Mouse (Mus musculus): ENCODE measurements around the gene C2cd5.

GRCm38 (mm10) chr6:143069606-143070005, 30.3 kb downstream of the C2cd5 start:
- no peak for TF ChIP-seq ZC3H11A (IDR thresholded peaks at IDR 0.05; ENCODE audit: borderline replicate concordance, low read depth, low read length)
- TF ChIP-seq HCFC1 (IDR thresholded peaks at IDR 0.05; ENCODE audit: borderline replicate concordance, insufficient read depth, low read length): no peak

Data from ES-E14 (cell line).